Comparison of ENCODE assay signal across 19 mouse cellular contexts in genomic region chr6:142717186-142717585, GRCm38 (mm10).
"Had no signal": no experiment of that assay in that cellular context is flagged by ENCODE, and none has a peak within 500 bp of the region (broad histone marks: within the 10 kb centered on the region; RNA-seq: fewer than 3 reads in every experiment).

No protein-coding gene starts in this region.

- H3K4me3 ChIP-seq: liver, embryonic 12.5 days; midbrain, embryonic 10.5 days; midbrain, embryonic 12.5 days; myocyte; neural tube, embryonic 13.5 days; neural tube, embryonic 15.5 days; stomach, embryonic 15.5 days had no signal

- H3K36me3 ChIP-seq: liver, embryonic 12.5 days; midbrain, embryonic 10.5 days; midbrain, embryonic 12.5 days; neural tube, embryonic 13.5 days; neural tube, embryonic 15.5 days; stomach, embryonic 15.5 days had no signal

- H3K9me3 ChIP-seq: liver, embryonic 12.5 days; midbrain, embryonic 10.5 days; midbrain, embryonic 12.5 days; neural tube, embryonic 13.5 days; neural tube, embryonic 15.5 days; stomach, embryonic 15.5 days had no signal

- H3K4me1 ChIP-seq: liver, embryonic 12.5 days; midbrain, embryonic 10.5 days; midbrain, embryonic 12.5 days; neural tube, embryonic 13.5 days; neural tube, embryonic 15.5 days had no signal

- H3K27me3 ChIP-seq: liver, embryonic 12.5 days; midbrain, embryonic 12.5 days; neural tube, embryonic 13.5 days; neural tube, embryonic 15.5 days; stomach, embryonic 15.5 days had no signal

- ATAC-seq: liver, embryonic 12.5 days; midbrain, embryonic 16.5 days had no signal

- H3K27ac ChIP-seq: liver, embryonic 12.5 days; liver, embryonic 14.5 days; midbrain, embryonic 10.5 days; midbrain, embryonic 12.5 days; neural tube, embryonic 13.5 days; neural tube, embryonic 15.5 days had no signal

- DNase-seq: lung, adult 2 months; lung, postnatal 10 days; lung, postnatal 4 days; midbrain, embryonic 14.5 days; right cerebral cortex, adult 18-20 months; right cerebral cortex, postnatal 25 days; right cerebral cortex, postnatal 4 days; thymus, adult 2 months; thymus, postnatal 25 days; thymus, postnatal 4 days had no signal

- H3K4me2 ChIP-seq: liver, embryonic 12.5 days; midbrain, embryonic 12.5 days; neural tube, embryonic 13.5 days; neural tube, embryonic 15.5 days had no signal

- H3K9ac ChIP-seq: liver, embryonic 12.5 days; liver, embryonic 14.5 days; midbrain, embryonic 12.5 days; neural tube, embryonic 13.5 days; neural tube, embryonic 15.5 days; stomach, embryonic 15.5 days had no signal
